Mouse (Mus musculus) small intestine, adult 2 months (tissue): ENCODE data around the gene Pex5. TPM values are rescaled to one million over a fixed set of nuclear protein-coding genes. Genes with fewer than 3 reads are reported as not detected.

Experiments
- H3K27ac ChIP-seq: fragments of 200-500 bp; 2 replicates; pipeline ENCODE4 v1.5.1; 2012; ENCODE audit warnings: low read depth, low read length, control low read depth, inconsistent platforms; ENCODE audit not compliant: insufficient read depth
- H3K27me3 ChIP-seq: fragments of 200-500 bp; 2 replicates; pipeline ENCODE4 v1.6.1; 2012; ENCODE audit warnings: mild to moderate bottlenecking, moderate library complexity, low read length, inconsistent platforms; ENCODE audit not compliant: control insufficient read depth, insufficient read depth
- H3K36me3 ChIP-seq: fragments of 200-500 bp; 2 replicates; pipeline ENCODE4 v1.6.1; 2012; ENCODE audit warnings: mild to moderate bottlenecking, low read length, control low read depth, inconsistent platforms; ENCODE audit not compliant: control insufficient read depth, insufficient read depth
- H3K4me1 ChIP-seq: fragments of 200-500 bp; 2 replicates; pipeline ENCODE4 v1.6.1; 2012; ENCODE audit warnings: low read length, inconsistent platforms, mixed read lengths; ENCODE audit not compliant: control insufficient read depth, insufficient read depth, insufficient read length
- H3K4me3 ChIP-seq: fragments of 200-500 bp; 2 replicates; pipeline ENCODE4 v1.5.1; 2012; ENCODE audit warnings: low read depth, mild to moderate bottlenecking, control low read depth, inconsistent platforms, low read length, moderate library complexity
- CTCF ChIP-seq: fragments of 200-500 bp; IDR thresholded peaks from 2 replicates; pipeline ENCODE4 v1.5.1; 2012; ENCODE audit warnings: low read depth, mild to moderate bottlenecking, control low read depth, inconsistent platforms, low read length, moderate library complexity, mixed read lengths; ENCODE audit not compliant: insufficient replicate concordance, insufficient read length; ENCODE audit errors: extremely low read depth
- POLR2A ChIP-seq: fragments of 200-500 bp; IDR thresholded peaks from 2 replicates; pipeline ENCODE4 v1.6.1; 2012; ENCODE audit warnings: low read depth, mild to moderate bottlenecking, control low read depth, inconsistent platforms, low read length, moderate library complexity
- WGBS: fragments of 180-500 bp; shearing (Covaris S2); methylation state at CpG from one replicate; pipeline ENCODE4 v1.1.7; 2018; 5-methylcytosine and 5-hydroxymethylcytosine counted together
- polyA plus RNA-seq: library from polyadenylated mRNA; depleted of rRNA; stranded (reverse); fragments of >200 nt; gene quantifications from 2 replicates; pipeline ENCODE4 v1.2.3, GENCODE M21; 2012; rRNA removed

The Pex5 gene
- 17.1 and 29.1 TPM in 2 replicates for polyA plus RNA-seq

DNA sequence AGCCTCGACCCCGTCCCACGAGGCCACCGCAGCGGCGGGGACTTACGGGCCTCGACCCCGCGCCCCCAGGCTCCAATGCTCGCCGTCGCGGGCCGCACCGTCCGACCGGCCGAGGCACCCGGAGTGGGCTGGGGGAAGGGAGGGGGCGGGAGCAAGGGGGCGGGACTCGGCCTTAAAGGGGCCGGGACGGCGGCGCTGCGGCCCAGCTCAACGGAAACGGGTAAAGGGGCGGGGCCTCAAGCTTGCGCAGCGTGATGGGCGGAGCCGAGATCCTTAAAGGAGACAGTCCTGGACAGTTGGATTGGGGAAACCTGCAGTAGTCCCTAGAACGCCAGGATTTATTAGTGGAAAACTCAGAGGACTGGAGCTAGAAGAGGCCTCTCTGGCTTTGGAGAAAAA lies at the start of gene Pex5:
Gene Pex5, minus strand, starts transcription at position 141 of the 399 bp plus-strand sequence.
- H3K4me3 ChIP-seq = peak within 1 kb of the TSS; percentile 98
- TF ChIP-seq POLR2A (0 out of 2 replicates have a peak, but pooled peaks have one; percentile 5), CTCF (no peak)
- under 1% methylated on average over 36 of the region's 36 CpGs for WGBS
- no peaks in the 10 kb centered on the region for H3K27me3 ChIP-seq
- peaks cover 10% of the 10 kb centered on the region for H3K36me3 ChIP-seq
- peak within 1 kb of the TSS; percentile 95 for H3K27ac ChIP-seq
- H3K4me1 ChIP-seq = 0 out of 2 replicates have a peak, but pooled peaks cover 2% of the 10 kb centered on the region

DNA sequence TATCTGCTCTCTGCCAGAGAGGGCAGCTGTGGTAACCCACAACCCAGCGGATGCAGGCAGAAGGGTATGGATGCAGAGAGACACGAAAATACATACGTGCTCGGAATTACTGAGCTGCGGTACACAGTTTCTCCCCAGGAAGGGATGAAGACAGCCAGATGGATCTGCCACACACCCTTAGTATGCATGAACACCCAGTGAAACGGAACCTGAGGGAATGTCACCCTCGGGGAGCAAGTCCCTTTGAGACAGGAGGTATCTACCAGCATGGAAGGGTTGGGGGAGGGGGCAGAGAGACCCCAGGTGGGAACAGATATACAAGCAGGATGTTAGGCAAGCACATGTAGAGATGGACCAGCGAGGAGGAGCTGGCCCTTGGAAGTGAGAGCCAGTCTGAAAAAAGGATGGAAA lies 49.0 kb upstream of the Pex5 start:
- WGBS = 56% methylated on average over 8 of the region's 8 CpGs
- Histone ChIP-seq H3K36me3 (no peaks in the 10 kb centered on the region), H3K27ac (no peak overlapping the region), H3K4me1 (no peaks in the 10 kb centered on the region), H3K27me3 (no peaks in the 10 kb centered on the region), H3K4me3 (no peak overlapping the region)
- no peak for TF ChIP-seq CTCF
- no peak for TF ChIP-seq POLR2A

DNA sequence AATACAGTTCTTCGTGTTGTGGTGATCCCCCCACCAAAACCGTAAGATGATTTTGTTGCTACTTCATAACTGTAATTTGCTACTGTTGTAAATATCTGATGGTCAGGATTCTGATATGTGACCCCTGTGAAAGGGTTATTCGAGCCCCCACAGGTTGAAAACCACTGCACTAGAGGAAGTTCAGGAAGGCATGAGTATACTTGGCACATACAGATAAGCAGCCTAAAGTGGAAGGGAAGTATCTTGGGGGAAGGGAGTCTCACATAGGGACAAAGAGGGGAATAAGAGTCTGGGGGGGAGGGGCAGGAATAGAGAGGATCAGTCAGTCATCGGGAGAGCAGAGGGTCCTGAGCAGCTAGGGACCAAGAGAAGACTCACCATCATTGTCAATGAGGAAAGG lies 44.5 kb upstream of the Pex5 start:
- Histone ChIP-seq H3K4me3 (no peak overlapping the region), H3K27ac (no peak overlapping the region), H3K27me3 (no peaks in the 10 kb centered on the region), H3K4me1 (no peaks in the 10 kb centered on the region), H3K36me3 (no peaks in the 10 kb centered on the region)
- TF ChIP-seq CTCF (no peak), POLR2A (no peak)
- 78% methylated on average over 4 of the region's 4 CpGs for WGBS

DNA sequence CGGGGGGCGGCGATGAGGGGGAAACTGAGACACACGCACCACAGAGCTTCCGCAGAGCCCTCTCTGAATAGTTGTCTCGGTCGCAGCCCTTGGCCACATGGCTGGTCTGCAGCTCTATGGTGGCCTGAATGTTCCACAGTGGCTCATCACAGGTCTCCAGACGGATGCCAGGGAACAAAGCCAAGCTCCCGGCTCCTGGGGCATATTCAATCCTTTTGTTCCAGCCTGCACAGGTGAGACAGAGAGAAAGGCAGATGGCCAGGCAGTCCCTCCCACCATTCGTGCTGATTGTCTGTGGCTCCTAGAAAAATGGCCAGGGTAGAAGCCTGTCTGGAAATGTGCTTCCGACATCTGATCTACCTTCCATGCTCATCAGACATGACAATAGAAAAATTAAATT lies 43.6 kb upstream of the Pex5 start:
- H3K36me3 ChIP-seq = no peaks in the 10 kb centered on the region
- 79% methylated on average over 11 of the region's 11 CpGs for WGBS
- TF ChIP-seq CTCF = no peak
- no peak for TF ChIP-seq POLR2A

DNA sequence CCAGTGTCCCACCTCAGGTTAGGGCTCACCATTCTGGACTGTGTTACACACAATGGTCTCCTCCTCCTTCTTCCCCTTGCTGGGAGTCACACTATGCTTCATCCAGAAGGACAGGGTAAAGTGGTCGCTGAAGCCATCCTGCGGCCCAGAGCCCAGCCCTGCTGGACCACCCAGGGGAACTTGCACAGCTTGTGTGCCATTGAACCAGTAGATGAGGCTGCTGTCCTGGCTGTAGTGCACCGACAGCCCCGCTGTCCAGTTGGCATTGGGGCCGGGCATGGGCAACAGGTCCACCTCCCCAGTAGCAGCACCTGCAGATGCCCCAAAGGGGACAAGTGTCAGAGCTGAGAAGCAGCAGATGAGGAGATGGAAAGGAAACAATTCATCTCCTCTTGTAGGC lies 43.0 kb upstream of the Pex5 start:
- Histone ChIP-seq H3K4me1 (no peaks in the 10 kb centered on the region; the same call in 1 of the 2 replicates), H3K27me3 (no peaks in the 10 kb centered on the region), H3K36me3 (no peaks in the 10 kb centered on the region), H3K4me3 (no peak overlapping the region), H3K27ac (no peak overlapping the region)
- 93% methylated on average over 5 of the region's 5 CpGs for WGBS
- TF ChIP-seq POLR2A (no peak), CTCF (no peak)

More for the DNA sequence above, 43.6 kb upstream of the Pex5 start:
- Histone ChIP-seq H3K4me3 (no peak overlapping the region), H3K27me3 (no peaks in the 10 kb centered on the region), H3K4me1 (no peaks in the 10 kb centered on the region; the same call in 1 of the 2 replicates), H3K27ac (no peak overlapping the region)

DNA sequence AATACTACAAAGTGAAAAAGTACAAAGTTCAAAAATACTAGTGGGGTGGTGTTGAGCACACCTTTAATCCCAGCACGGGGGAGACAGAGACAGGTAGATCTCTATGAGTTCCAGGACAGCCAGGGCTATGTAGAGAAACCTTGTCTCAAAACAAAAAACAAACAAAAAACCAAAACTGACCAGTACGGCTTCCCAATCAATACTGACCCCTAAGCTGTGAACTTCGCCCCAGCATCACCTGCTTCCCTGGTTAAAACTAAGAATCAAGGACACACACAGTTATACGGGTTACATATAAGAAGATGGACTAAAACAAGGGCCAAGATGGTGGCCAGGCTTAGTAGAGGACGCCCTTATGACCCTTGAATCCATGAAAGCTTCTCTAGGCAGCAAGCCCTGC lies 41.4 kb upstream of the Pex5 start:
- no peak overlapping the region for H3K4me3 ChIP-seq
- H3K27me3 ChIP-seq = no peaks in the 10 kb centered on the region
- 90% methylated on average over 5 of the region's 5 CpGs for WGBS
- TF ChIP-seq POLR2A = no peak
- no peak for TF ChIP-seq CTCF
- peaks cover 6% of the 10 kb centered on the region for H3K4me1 ChIP-seq
- H3K27ac ChIP-seq = no peak overlapping the region
- H3K36me3 ChIP-seq = no peaks in the 10 kb centered on the region

DNA sequence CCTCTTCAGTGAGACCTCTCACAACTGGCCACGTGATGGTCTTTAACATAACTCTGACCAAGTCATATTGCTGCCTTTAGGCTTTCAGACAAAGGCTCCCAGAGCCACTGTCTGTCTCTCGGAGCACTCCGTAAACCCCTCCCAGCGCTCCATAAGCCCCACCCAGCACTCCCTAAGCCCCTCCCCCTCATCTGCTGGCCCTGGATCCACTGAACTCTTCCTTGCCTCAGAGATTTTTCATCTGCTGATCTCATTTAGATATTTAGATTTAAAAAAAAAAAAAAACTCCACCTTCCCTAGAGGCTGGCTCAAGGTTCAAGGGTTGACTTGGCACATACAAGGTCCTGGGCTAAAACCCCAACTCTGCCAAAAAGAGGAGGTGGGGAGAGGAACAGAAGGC lies 38.9 kb upstream of the Pex5 start:
- Histone ChIP-seq H3K4me3 (no peak overlapping the region), H3K27ac (no peak overlapping the region), H3K36me3 (no peaks in the 10 kb centered on the region), H3K4me1 (peaks cover 9% of the 10 kb centered on the region), H3K27me3 (no peaks in the 10 kb centered on the region)
- no peak for TF ChIP-seq POLR2A
- no peak for TF ChIP-seq CTCF
- WGBS = 25% methylated on average over 4 of the region's 4 CpGs
